Mouse (Mus musculus): ENCODE measurements at regions not wholly inside any gene's neighbourhood (a gene's known extent, or its start where the extent isn't known, plus 50 kb on each side); places are given as distances from the start of the nearest gene placed in this dataset.

DNA sequence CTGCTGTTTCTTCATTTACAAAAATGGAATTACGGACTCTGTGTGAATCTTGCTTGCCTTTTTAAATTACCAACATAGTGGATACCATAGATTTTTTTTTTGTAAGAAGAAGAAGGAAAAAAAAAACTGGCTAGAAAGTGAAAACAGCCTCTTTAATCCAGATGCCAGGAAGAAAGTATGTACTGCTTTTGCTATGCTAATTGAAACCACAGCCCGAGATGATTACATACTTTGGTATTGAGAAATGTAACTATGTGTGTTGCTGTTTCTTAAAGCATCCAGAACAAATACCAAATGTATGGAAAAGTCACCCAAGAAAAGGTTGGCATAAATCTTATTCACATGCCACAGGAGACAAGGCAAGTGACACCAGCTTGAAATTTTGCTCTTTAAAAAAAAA, 93.2 kb upstream of the Nfe2l3 start:
- WGBS, result 73% methylated on average over 2 of the region's 2 CpGs
- ATAC-seq (replicated peaks; ENCODE audit: insufficient number of reproducible peaks, insufficient read depth, low FRiP score, low read depth), result no peak
- Histone ChIP-seq H3K36me3 (no peaks in the 10 kb centered on the region), H3K4me3 (no peak overlapping the region), H3K27me3 (no peaks in the 10 kb centered on the region), H3K27ac (no peak overlapping the region), H3K9me3 (replicated peaks) (no peaks in the 10 kb centered on the region), H3K4me1 (replicated peaks) (peaks cover 23% of the 10 kb centered on the region), H3K9ac (no peak overlapping the region), H3K4me2 (no peak overlapping the region)

DNA sequence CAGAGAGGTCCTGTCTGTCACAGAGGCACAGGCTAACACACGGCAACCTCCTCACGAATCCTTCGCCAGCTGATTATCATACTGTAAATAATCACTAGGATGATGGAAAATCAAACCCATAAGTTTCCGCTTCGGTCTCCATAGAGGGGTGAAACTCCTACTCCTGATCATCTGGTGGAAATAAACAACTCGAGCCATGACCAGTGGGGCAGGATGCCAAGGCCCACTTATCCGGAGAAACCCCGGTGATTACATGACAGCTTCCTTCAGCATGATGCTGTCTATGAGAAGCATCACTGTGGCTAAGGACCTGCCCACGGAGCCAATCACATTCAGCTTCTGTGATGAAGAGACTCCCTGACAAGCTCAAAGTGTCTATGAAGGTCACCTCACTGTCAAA, 84.7 kb upstream of the Nfe2l3 start:
- no peak for ATAC-seq (replicated peaks; ENCODE audit: insufficient number of reproducible peaks, insufficient read depth, low FRiP score, low read depth)
- Histone ChIP-seq H3K27ac (no peak overlapping the region), H3K4me3 (no peak overlapping the region), H3K27me3 (no peaks in the 10 kb centered on the region), H3K4me1 (replicated peaks) (no peaks in the 10 kb centered on the region), H3K4me2 (no peak overlapping the region), H3K9me3 (replicated peaks) (no peaks in the 10 kb centered on the region), H3K36me3 (no peaks in the 10 kb centered on the region), H3K9ac (no peak overlapping the region)
- WGBS, result 56% methylated on average over 9 of the region's 9 CpGs

DNA sequence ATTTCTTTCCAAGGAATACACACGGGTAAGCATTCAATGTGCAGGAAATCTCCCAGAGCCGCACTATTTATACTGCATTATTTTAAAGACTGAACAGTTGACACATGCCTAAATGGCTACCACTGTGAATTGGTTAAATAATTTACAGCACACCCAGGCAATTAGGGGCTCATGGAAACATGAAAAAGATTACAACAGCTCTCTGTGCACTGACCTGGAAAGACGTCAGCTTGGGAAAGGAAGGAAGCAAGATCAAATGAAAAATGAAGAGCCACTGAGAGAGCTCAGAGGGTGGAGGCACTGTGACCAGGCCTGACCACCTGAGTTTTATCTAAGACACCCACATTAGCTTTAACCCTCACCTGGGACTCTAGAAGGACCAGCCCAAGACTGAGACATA, 82.7 kb upstream of the Nfe2l3 start:
- Histone ChIP-seq H3K9me3 (replicated peaks) (no peaks in the 10 kb centered on the region), H3K4me3 (no peak overlapping the region), H3K27ac (no peak overlapping the region), H3K36me3 (no peaks in the 10 kb centered on the region), H3K9ac (no peak overlapping the region), H3K4me1 (replicated peaks) (no peaks in the 10 kb centered on the region), H3K4me2 (no peak overlapping the region), H3K27me3 (no peaks in the 10 kb centered on the region)
- 75% methylated on average over 3 of the region's 3 CpGs for WGBS
- ATAC-seq (replicated peaks; ENCODE audit: insufficient number of reproducible peaks, insufficient read depth, low FRiP score, low read depth), result no peak

DNA sequence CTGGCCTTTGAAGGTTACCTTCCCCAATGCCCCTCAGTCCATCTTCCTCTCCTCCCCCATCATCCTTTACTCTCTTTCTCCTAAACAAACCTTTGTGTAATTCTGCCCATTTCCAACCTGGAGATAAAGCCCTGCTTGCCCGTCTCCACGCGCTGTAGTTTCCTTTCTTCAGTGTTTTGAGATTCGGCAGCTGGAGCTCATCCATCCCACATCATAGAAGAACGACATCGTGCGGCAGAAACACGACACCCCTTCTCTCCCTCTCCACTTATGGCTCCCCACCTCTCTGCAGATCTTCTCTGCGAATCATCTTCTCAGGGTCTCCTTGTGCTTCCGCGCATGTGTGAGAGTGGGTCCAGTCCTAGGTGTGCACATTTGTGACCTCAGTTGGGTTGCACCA, 77.4 kb upstream of the Nfe2l3 start:
- no peaks in the 10 kb centered on the region for H3K27me3 ChIP-seq
- no peak for ATAC-seq (replicated peaks; ENCODE audit: insufficient number of reproducible peaks, insufficient read depth, low FRiP score, low read depth)
- H3K4me2 ChIP-seq, result no peak overlapping the region
- H3K4me3 ChIP-seq, result no peak overlapping the region
- H3K9ac ChIP-seq, result no peak overlapping the region
- no peak overlapping the region for H3K27ac ChIP-seq
- H3K36me3 ChIP-seq, result no peaks in the 10 kb centered on the region
- 65% methylated on average over 11 of the region's 11 CpGs for WGBS
- no peaks in the 10 kb centered on the region for H3K9me3 ChIP-seq (replicated peaks)
- H3K4me1 ChIP-seq (replicated peaks), result peaks cover 4% of the 10 kb centered on the region; the same call in 1 of the 2 replicates

DNA sequence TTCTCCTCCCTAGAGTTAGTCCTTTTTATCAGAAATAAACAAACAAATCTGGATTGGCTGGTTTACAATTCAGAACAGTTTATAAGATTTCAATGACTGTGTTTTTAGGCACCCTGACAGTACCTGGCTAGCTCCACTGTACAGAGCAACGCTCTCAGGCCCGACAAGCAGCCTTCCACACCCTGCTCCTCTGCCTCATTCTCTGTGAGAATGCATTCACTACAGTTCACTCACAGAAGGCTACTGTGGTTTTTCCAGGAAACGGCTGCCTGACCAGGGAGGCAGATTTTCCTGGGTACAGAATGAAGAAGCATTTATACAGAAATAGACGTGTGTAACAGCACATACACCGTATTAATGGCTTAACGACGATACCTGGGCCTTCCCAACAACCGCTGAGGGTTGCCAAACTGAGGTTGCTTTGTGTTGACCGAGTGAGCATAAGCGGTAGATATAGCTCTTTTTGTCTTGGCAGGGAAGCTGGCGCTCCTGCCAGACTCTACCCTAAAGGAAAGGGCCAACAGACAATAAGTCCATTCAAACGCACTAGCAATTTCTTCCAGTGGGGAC, 70.8 kb upstream of the Nfe2l3 start:
- Histone ChIP-seq H3K9ac (no peak overlapping the region), H3K4me3 (no peak overlapping the region), H3K4me2 (no peak overlapping the region), H3K36me3 (no peaks in the 10 kb centered on the region), H3K27me3 (no peaks in the 10 kb centered on the region), H3K9me3 (replicated peaks) (no peaks in the 10 kb centered on the region), H3K27ac (0 out of 2 replicates have a peak overlapping the region, but pooled peaks have one; percentile 3), H3K4me1 (replicated peaks) (peaks cover 10% of the 10 kb centered on the region; the same call in 1 of the 2 replicates)
- WGBS, result 71% methylated on average over 12 of the region's 12 CpGs
- no peak for ATAC-seq (replicated peaks; ENCODE audit: insufficient number of reproducible peaks, insufficient read depth, low FRiP score, low read depth)

DNA sequence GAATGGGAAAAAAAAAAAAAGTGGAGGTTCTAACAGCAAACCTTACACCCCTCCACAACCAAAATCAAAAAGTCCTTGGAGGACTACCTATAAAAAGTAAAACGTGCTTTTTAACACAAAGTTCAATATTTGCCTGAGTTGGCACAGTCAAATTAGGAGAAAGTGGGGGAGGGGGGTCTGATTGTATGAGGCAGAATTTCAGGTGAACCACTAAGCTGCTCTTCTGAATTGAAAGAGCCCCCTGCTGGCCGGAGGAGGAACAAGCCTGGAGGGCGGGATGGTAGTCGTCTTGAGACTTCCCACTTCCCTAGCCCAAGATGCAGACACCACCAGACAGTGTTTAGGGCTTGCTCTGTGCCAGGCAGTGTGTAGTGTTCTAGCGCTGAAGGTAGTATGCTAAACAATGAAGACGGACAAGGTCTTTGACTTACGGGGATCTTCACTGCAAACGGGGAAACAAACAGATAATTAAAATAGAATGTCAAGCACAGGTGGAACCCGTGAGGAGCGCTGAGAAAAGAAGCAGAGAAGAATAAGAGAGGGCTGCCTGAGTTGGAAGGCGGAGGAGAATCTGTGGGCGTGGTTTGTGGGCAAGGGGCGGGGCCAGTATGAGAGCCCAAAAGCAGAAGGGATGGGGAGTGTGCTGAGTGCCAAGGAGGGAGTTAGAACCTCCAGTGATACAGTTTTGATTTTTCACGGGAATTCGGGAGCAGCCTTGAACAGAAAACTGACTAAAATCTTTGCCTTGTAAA, 69.8 kb upstream of the Nfe2l3 start:
- no peaks in the 10 kb centered on the region for H3K36me3 ChIP-seq
- no peaks in the 10 kb centered on the region for H3K9me3 ChIP-seq (replicated peaks)
- 0 out of 2 replicates have a peak overlapping the region, but pooled peaks have one; percentile 11 for H3K27ac ChIP-seq
- whole genome bisulfite sequencing, result 6% methylated on average over 15 of the region's 15 CpGs
- peaks cover 10% of the 10 kb centered on the region; the same call in 1 of the 2 replicates for H3K4me1 ChIP-seq (replicated peaks)
- H3K4me2 ChIP-seq, result peak overlapping the region; percentile 51
- 0 out of 2 replicates have a peak, but pooled peaks have one; percentile 58 for ATAC-seq (replicated peaks; ENCODE audit: insufficient number of reproducible peaks, insufficient read depth, low FRiP score, low read depth)
- H3K4me3 ChIP-seq, result peak overlapping the region; percentile 27
- no peaks in the 10 kb centered on the region for H3K27me3 ChIP-seq
- H3K9ac ChIP-seq, result no peak overlapping the region

DNA sequence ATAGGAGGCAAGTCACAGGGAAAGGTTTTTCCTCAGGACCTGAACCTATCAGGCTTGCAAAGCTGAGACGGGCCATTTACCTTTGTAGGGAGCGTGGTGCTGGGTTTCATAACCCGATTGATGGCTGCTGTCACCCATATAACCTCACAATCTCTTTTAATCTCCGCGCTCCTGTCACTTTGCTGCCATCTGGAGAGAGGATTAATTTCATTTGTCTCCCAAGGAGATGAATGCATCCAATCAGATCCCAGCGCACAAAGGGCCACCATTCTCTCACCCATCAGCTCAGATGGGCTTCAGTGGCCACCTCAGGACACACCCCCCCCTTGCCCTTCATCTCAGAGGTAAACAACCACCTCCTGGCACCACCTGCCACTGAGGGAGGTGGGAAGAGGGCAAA, 67.7 kb upstream of the Nfe2l3 start:
- H3K4me2 ChIP-seq, result no peak overlapping the region
- 80% methylated on average over 6 of the region's 6 CpGs for WGBS
- ATAC-seq (replicated peaks; ENCODE audit: insufficient number of reproducible peaks, insufficient read depth, low FRiP score, low read depth), result no peak
- no peak overlapping the region for H3K4me3 ChIP-seq
- H3K27me3 ChIP-seq, result no peaks in the 10 kb centered on the region
- no peaks in the 10 kb centered on the region for H3K36me3 ChIP-seq
- no peak overlapping the region for H3K9ac ChIP-seq
- no peaks in the 10 kb centered on the region for H3K9me3 ChIP-seq (replicated peaks)
- no peak overlapping the region for H3K27ac ChIP-seq
- H3K4me1 ChIP-seq (replicated peaks), result peaks cover 9% of the 10 kb centered on the region

DNA sequence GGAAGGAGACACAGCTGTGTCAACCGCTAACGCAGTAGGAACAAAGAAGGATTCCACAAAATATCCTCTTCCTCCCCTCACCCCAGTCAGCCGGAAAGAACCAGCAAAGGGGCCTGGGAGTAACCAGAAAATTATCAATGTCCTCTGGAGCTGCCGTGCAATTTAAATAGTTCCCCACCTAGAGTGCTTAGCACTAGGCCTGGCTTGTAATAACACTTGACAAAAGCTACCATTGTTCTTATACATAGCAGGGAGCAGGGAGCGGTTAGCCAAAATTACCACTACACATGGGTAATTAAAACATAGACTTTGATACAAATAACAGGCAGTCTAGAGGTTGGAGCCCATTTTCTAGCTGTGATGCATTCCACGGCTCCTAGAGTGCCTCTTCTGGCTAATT, 62.7 kb upstream of the Nfe2l3 start:
- WGBS, result 49% methylated on average over 6 of the region's 6 CpGs
- H3K4me1 ChIP-seq (replicated peaks), result peaks cover 7% of the 10 kb centered on the region
- no peak overlapping the region for H3K4me3 ChIP-seq
- no peak for ATAC-seq (replicated peaks; ENCODE audit: insufficient number of reproducible peaks, insufficient read depth, low FRiP score, low read depth)
- no peak overlapping the region for H3K27ac ChIP-seq
- H3K9ac ChIP-seq, result no peak overlapping the region
- no peaks in the 10 kb centered on the region for H3K36me3 ChIP-seq
- H3K9me3 ChIP-seq (replicated peaks), result no peaks in the 10 kb centered on the region
- H3K27me3 ChIP-seq, result no peaks in the 10 kb centered on the region
- no peak overlapping the region for H3K4me2 ChIP-seq

DNA sequence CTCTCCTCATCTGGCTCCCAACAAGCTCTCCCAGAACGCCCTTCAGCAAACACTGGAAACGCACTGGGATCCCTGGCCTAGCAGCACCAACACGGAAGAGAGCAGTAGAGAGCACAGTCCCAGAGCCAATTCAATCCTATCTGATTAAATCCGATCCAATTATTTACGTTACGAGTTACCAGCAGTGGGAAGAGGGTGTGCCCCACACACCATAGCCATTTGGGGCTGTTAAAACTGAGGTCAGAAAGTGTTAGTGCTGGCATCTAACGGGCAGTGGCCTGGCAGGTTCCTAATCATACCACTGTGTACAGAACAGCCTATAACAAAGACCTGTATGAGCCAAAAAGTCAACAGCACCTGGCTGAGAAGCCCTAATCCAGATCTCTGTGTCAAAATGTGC, 60.1 kb upstream of the Nfe2l3 start:
- Histone ChIP-seq H3K4me2 (no peak overlapping the region), H3K9me3 (replicated peaks) (no peaks in the 10 kb centered on the region), H3K4me3 (no peak overlapping the region), H3K27me3 (no peaks in the 10 kb centered on the region), H3K9ac (no peak overlapping the region), H3K4me1 (replicated peaks) (peaks cover 7% of the 10 kb centered on the region), H3K27ac (no peak overlapping the region), H3K36me3 (no peaks in the 10 kb centered on the region)
- no peak for ATAC-seq (replicated peaks; ENCODE audit: insufficient number of reproducible peaks, insufficient read depth, low FRiP score, low read depth)
- 62% methylated on average over 7 of the region's 7 CpGs for WGBS

DNA sequence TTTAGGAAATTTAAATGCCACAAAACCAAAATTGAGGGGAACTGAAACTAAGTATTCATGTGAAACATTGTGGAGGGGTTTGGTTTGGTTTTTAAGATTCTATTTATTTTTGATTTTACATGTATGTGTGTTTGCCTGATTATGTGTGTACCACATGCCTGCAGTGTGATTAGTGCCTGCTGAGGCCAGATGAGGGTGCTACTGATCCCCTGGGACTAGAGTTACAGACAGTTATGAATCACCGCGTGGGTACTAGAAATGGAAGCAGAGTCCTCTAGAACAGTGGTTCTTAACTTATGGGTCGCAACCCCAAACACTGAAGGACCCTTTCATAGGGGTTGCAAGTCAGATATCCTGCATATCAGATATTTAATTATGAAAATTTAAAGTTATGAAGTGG, 54.0 kb upstream of the Nfe2l3 start:
- no peak overlapping the region for H3K9ac ChIP-seq
- WGBS, result 90% methylated on average over 3 of the region's 3 CpGs
- no peak overlapping the region for H3K27ac ChIP-seq
- ATAC-seq (replicated peaks; ENCODE audit: insufficient number of reproducible peaks, insufficient read depth, low FRiP score, low read depth), result no peak
- no peak overlapping the region for H3K4me3 ChIP-seq
- no peaks in the 10 kb centered on the region for H3K9me3 ChIP-seq (replicated peaks)
- no peak overlapping the region for H3K4me2 ChIP-seq
- no peaks in the 10 kb centered on the region for H3K36me3 ChIP-seq
- no peaks in the 10 kb centered on the region for H3K27me3 ChIP-seq
- H3K4me1 ChIP-seq (replicated peaks), result peaks cover 4% of the 10 kb centered on the region; the same call in 1 of the 2 replicates

DNA sequence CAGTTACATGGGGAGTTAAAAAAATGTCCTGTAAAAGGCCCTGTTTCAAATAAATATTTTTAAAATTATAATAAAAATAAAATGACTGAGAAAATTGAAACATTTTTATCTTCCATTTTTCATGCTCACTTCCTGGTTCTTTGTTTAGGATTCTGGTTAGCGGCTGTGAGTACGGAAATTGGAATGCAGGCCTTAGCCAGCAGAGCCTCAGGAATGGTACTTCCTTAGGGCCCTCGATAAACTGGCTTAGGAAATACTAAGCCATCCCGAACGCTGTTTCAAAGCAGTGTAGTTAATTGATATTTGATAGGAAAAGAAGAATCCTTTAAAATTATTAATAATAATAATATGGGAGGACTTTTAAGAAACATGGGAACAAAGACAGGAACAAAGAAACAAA, 53.4 kb upstream of the Nfe2l3 start:
- peak overlapping the region; percentile 82 for H3K27ac ChIP-seq
- H3K27me3 ChIP-seq, result no peaks in the 10 kb centered on the region
- H3K36me3 ChIP-seq, result no peaks in the 10 kb centered on the region
- peaks cover 4% of the 10 kb centered on the region; the same call in 1 of the 2 replicates for H3K4me1 ChIP-seq (replicated peaks)
- no peak for ATAC-seq (replicated peaks; ENCODE audit: insufficient number of reproducible peaks, insufficient read depth, low FRiP score, low read depth)
- H3K4me3 ChIP-seq, result peak overlapping the region; percentile 49
- no peaks in the 10 kb centered on the region for H3K9me3 ChIP-seq (replicated peaks)
- peak overlapping the region; percentile 73 for H3K4me2 ChIP-seq
- peak overlapping the region; percentile 65 for H3K9ac ChIP-seq
- WGBS, result 7% methylated on average over 5 of the region's 5 CpGs

Data from heart, embryonic 15.5 days (tissue).